Mouse (Mus musculus): ENCODE results near the gene Hdac7. TPM values are rescaled to one million over a fixed set of nuclear protein-coding genes. Genes with fewer than 3 reads are reported as not detected.

Gene Hdac7
- polyA plus RNA-seq, 1 experiment from 2014 or later, result 29.8 TPM

DNA sequence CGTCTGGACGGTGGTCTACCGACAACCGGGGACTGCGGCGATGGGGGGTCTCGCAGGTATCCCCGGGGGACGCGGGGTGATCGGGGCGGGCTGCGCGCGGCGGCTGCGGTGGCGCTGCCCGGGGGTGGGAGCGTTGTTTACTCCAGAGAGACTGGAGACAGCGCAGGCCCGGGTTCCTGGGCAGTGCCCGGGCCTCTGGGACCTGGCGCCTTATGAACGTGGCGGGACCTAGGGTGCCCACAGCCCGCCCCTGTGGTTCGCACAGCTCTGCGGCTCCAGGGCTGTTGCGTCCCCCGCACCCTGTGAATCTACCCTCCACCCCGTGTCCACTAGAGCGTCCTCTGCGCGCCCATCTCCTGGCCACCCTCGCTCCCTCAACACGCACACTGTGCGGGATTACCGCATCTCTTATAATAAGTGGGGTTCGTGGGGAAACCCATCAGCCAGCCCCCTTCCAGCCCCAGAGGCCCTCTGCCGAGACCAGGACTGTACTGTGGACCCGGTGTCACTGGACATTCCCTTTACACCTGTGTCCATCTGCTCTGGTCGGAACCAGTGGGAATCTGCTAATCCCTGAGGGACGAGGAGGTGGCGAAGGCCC, 59.6 kb downstream of the Hdac7 start:
- peak overlapping the region; percentile 77 for H3K4me2 ChIP-seq (ENCODE audit: low read length)
- H3K9ac ChIP-seq (replicated peaks; ENCODE audit: low read length), result peak overlapping the region; percentile 87
- ATAC-seq (ENCODE audit: low FRiP score, low TSS enrichment) (peak; percentile 66), DNase-seq (peak; percentile 66)
- H3K27ac ChIP-seq (replicated peaks; ENCODE audit: low read depth, low read length), result peak overlapping the region; percentile 68
- H3K4me3 ChIP-seq (replicated peaks; ENCODE audit: low read depth, low read length), result peak overlapping the region; percentile 74
- no peaks in the 10 kb centered on the region for H3K27me3 ChIP-seq (ENCODE audit: control insufficient read depth, insufficient read depth, low read length)
- H3K4me1 ChIP-seq (ENCODE audit: control insufficient read depth, insufficient read depth, low read length), result peaks cover 11% of the 10 kb centered on the region
- WGBS, result 3% methylated on average over 43 of the region's 45 CpGs
- no peaks in the 10 kb centered on the region for H3K9me3 ChIP-seq (ENCODE audit: control insufficient read depth, low read length)
- no peaks in the 10 kb centered on the region for H3K36me3 ChIP-seq (ENCODE audit: control insufficient read depth, insufficient read depth, low read length)

DNA sequence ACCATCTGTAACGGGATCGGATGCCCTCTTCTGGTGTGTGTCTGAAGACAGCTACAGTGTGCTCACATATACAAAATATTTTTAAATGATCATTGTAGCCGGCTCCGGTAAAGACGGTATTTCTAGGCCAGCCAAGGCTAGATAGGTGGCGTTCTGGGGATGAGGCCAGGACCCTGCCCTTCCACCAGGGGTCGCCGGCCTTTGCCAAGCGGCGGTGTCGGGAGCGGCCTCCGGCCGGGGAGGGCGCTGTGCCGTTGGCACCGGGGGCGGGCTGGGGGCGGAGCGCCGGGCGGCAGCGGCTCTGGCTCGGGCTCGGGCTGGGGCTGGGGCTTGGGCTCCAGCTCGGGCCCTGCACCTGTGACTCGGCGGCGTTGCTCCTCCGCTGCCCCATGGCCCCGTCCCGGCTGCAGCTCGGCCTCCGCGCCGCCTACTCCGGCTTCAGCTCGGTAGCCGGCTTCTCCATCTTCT, 60.2 kb downstream of the Hdac7 start:
- no peaks in the 10 kb centered on the region for H3K27me3 ChIP-seq (ENCODE audit: control insufficient read depth, insufficient read depth, low read length)
- peak overlapping the region; percentile 74 for H3K4me3 ChIP-seq (replicated peaks; ENCODE audit: low read depth, low read length)
- ATAC-seq (ENCODE audit: low FRiP score, low TSS enrichment) (peak; percentile 83), DNase-seq (peak; percentile 93)
- peak overlapping the region; percentile 77 for H3K4me2 ChIP-seq (ENCODE audit: low read length)
- H3K4me1 ChIP-seq (ENCODE audit: control insufficient read depth, insufficient read depth, low read length), result peaks cover 11% of the 10 kb centered on the region
- no peaks in the 10 kb centered on the region for H3K9me3 ChIP-seq (ENCODE audit: control insufficient read depth, low read length)
- 2% methylated on average over 39 of the region's 39 CpGs for WGBS
- peak overlapping the region; percentile 87 for H3K9ac ChIP-seq (replicated peaks; ENCODE audit: low read length)
- H3K36me3 ChIP-seq (ENCODE audit: control insufficient read depth, insufficient read depth, low read length), result no peaks in the 10 kb centered on the region
- H3K27ac ChIP-seq (replicated peaks; ENCODE audit: low read depth, low read length), result peak overlapping the region; percentile 68

DNA sequence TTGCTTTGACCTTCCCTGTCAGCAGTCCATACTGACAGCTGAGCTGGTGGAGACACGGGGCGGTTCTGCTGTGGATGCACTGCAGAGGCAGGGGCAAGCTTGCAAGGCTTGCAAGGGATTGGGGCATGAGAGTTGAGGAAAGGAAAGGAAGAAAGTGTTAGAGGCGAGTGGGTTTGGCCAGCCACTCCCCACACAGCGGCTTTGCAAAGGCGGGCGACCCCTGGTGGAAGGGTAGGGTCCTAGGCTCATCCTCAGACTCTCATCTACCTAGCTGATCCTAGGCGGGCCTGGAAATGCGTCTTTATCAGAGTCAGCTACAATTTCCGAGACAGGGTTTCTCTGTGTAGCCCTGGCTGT, 61.6 kb downstream of the Hdac7 start:
- no peaks in the 10 kb centered on the region for H3K27me3 ChIP-seq (ENCODE audit: control insufficient read depth, insufficient read depth, low read length)
- ATAC-seq (ENCODE audit: low FRiP score, low TSS enrichment), result no peak
- peaks cover 11% of the 10 kb centered on the region for H3K4me1 ChIP-seq (ENCODE audit: control insufficient read depth, insufficient read depth, low read length)
- H3K4me2 ChIP-seq (ENCODE audit: low read length), result no peak overlapping the region
- H3K36me3 ChIP-seq (ENCODE audit: control insufficient read depth, insufficient read depth, low read length), result no peaks in the 10 kb centered on the region
- no peak overlapping the region for H3K27ac ChIP-seq (replicated peaks; ENCODE audit: low read depth, low read length)
- no peak overlapping the region for H3K9ac ChIP-seq (replicated peaks; ENCODE audit: low read length)
- no peaks in the 10 kb centered on the region for H3K9me3 ChIP-seq (ENCODE audit: control insufficient read depth, low read length)
- DNase-seq, result peak; percentile 76
- 3% methylated on average over 9 of the region's 9 CpGs for WGBS
- H3K4me3 ChIP-seq (replicated peaks; ENCODE audit: low read depth, low read length), result no peak overlapping the region

DNA sequence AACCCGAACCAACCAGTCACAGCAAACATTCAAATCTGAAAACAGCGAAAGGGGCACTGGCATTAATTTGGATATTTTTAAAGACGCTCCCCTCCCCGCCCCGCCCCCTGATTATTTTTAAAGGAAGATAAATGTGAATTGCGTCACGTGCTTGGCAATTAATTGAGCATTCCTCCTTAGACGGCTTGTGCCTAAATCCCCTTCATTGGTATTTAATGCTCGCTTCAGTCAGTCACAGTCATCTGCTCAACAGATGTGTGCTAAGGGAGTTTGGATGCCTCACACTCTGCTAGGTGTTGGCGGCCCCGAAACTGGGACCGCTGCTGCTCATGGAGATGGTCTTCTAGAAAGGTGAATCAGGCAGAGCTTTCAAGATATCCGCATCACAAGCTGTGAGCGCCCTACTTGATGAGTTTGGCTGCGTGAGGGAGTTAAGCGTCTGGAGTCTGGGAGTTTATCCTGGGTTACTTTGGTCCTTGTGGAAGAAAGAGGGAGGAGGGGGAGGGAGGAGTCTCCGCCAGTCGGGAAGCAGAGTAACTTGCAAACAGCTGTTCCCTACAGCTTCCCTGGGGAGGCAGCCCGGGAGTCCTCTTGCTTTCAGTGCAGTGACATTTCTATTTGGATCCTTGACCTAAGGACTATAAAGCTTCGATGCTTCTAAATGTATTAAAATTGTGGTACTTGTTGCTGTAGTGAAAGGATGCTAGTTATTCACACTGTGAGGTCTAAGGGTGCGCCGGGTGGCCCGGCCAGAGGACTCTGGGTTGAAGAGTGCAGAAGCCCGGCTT, 62.1 kb downstream of the Hdac7 start:
- no peak overlapping the region for H3K4me3 ChIP-seq (replicated peaks; ENCODE audit: low read depth, low read length)
- no peaks in the 10 kb centered on the region for H3K9me3 ChIP-seq (ENCODE audit: control insufficient read depth, low read length)
- H3K4me1 ChIP-seq (ENCODE audit: control insufficient read depth, insufficient read depth, low read length), result peaks cover 11% of the 10 kb centered on the region
- ATAC-seq (ENCODE audit: low FRiP score, low TSS enrichment) (no peak), DNase-seq (peak; percentile 38)
- no peaks in the 10 kb centered on the region for H3K36me3 ChIP-seq (ENCODE audit: control insufficient read depth, insufficient read depth, low read length)
- no peak overlapping the region for H3K27ac ChIP-seq (replicated peaks; ENCODE audit: low read depth, low read length)
- H3K27me3 ChIP-seq (ENCODE audit: control insufficient read depth, insufficient read depth, low read length), result no peaks in the 10 kb centered on the region
- 9% methylated on average over 24 of the region's 24 CpGs for WGBS
- no peak overlapping the region for H3K9ac ChIP-seq (replicated peaks; ENCODE audit: low read length)
- H3K4me2 ChIP-seq (ENCODE audit: low read length), result no peak overlapping the region

DNA sequence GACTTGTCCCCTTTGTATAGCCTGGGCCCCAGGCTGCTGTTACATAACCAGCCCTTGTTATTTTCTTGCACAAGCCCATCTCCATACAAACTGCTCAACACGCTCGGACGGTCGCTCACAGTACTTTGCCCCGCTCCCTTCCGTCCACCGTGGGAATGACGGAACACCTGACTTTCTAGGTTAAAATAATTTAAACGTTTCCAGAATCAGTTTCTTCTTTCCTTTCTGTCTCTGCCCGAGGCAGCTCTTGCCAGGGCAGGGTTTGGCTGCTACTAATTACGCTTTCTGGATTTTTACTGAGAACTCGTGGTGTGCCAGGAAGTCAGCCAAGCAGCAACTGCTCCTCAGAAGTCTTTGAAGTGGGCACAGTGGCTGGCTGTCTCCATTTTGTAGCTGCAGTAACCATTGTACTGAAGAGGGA, 63.7 kb downstream of the Hdac7 start:
- Histone ChIP-seq H3K27ac (replicated peaks; ENCODE audit: low read depth, low read length) (no peak overlapping the region), H3K27me3 (ENCODE audit: control insufficient read depth, insufficient read depth, low read length) (no peaks in the 10 kb centered on the region), H3K9me3 (ENCODE audit: control insufficient read depth, low read length) (no peaks in the 10 kb centered on the region), H3K4me1 (ENCODE audit: control insufficient read depth, insufficient read depth, low read length) (peaks cover 11% of the 10 kb centered on the region), H3K4me3 (replicated peaks; ENCODE audit: low read depth, low read length) (no peak overlapping the region), H3K4me2 (ENCODE audit: low read length) (no peak overlapping the region), H3K9ac (replicated peaks; ENCODE audit: low read length) (no peak overlapping the region), H3K36me3 (ENCODE audit: control insufficient read depth, insufficient read depth, low read length) (no peaks in the 10 kb centered on the region)
- DNase-seq (no peak), ATAC-seq (ENCODE audit: low FRiP score, low TSS enrichment) (no peak)
- WGBS, result 64% methylated on average over 12 of the region's 12 CpGs

DNA sequence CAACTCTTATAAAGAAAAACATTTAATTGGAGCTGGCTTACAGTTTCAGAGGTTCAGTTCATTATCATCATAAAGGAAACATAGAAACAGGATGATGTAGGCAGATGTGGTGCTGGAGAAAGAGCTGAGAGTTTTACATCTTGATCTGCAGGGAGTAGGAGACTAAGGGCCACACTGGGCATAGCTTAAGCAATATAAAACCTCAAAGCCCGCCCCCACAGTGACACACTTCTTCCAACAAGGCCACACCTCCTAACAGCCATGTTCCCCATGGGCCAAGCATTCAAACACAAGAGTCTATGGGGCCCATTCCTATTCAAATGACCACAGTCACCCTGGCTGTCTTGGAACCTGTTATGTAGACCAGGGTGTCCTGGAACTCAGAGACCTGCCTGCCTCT, 64.7 kb downstream of the Hdac7 start:
- Histone ChIP-seq H3K9ac (replicated peaks; ENCODE audit: low read length) (no peak overlapping the region), H3K4me1 (ENCODE audit: control insufficient read depth, insufficient read depth, low read length) (0 out of 2 replicates have a peak, but pooled peaks cover 5% of the 10 kb centered on the region), H3K36me3 (ENCODE audit: control insufficient read depth, insufficient read depth, low read length) (no peaks in the 10 kb centered on the region), H3K27me3 (ENCODE audit: control insufficient read depth, insufficient read depth, low read length) (0 out of 2 replicates have a peak, but pooled peaks cover 3% of the 10 kb centered on the region), H3K4me2 (ENCODE audit: low read length) (no peak overlapping the region), H3K9me3 (ENCODE audit: control insufficient read depth, low read length) (no peaks in the 10 kb centered on the region), H3K27ac (replicated peaks; ENCODE audit: low read depth, low read length) (no peak overlapping the region), H3K4me3 (replicated peaks; ENCODE audit: low read depth, low read length) (no peak overlapping the region)
- ATAC-seq (ENCODE audit: low FRiP score, low TSS enrichment), result no peak
- DNase-seq, result no peak
- WGBS, result 70% methylated on average over 1 of the region's 1 CpGs

DNA sequence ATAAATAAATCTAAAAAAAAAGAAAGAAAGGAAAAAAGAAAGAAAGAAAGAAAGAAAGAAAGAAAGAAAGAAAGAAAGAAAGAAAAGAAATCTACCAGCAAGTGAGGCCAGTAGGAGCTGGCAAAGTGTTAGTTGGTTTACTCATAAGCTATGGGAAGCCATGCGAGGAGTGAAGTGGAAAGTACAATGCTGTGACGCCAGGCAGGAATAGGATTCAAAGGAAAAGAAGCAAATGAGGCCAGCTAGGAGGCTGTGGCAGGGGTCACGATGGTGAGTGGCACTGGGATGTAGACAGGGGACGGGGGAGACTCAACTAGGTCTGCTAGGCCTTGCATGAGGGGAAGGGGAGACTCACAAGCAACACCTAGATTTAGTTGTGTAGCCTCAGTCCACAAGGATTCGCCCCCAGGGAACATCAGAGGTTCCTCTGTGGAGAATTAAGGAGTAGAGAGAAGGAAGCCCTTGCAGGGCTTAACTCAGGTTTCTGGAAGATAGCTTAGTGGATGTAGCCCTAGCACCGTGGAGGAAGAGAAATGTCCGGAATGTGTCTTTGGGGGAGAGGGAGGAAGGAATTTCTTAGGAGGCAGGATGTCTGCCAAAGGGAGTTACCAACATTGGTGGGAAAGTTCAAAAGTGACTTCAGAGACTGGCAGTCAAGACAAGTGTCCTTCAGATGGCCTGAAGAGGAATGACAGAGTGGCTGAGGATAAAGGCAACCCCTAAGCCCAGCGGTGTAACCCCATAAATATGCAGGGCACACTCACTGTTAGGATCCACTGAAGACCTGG, 65.8 kb downstream of the Hdac7 start, which contains the start of gene Slc48a1:
TSS of gene Slc48a1 (plus strand) at position 210 of the 788 bp plus-strand sequence.
- Histone ChIP-seq H3K4me1 (ENCODE audit: control insufficient read depth, insufficient read depth, low read length) (0 out of 2 replicates have a peak, but pooled peaks cover 5% of the 10 kb centered on the region), H3K9me3 (ENCODE audit: control insufficient read depth, low read length) (no peaks in the 10 kb centered on the region), H3K36me3 (ENCODE audit: control insufficient read depth, insufficient read depth, low read length) (no peaks in the 10 kb centered on the region), H3K27ac (replicated peaks; ENCODE audit: low read depth, low read length) (no peak within 1 kb of the TSS), H3K9ac (replicated peaks; ENCODE audit: low read length) (no peak within 1 kb of the TSS), H3K4me3 (replicated peaks; ENCODE audit: low read depth, low read length) (no peak within 1 kb of the TSS), H3K4me2 (ENCODE audit: low read length) (no peak within 1 kb of the TSS), H3K27me3 (ENCODE audit: control insufficient read depth, insufficient read depth, low read length) (0 out of 2 replicates have a peak, but pooled peaks cover 3% of the 10 kb centered on the region)
- 71% methylated on average over 8 of the region's 8 CpGs for WGBS
- ATAC-seq (ENCODE audit: low FRiP score, low TSS enrichment) (no peak), DNase-seq (no peak)

DNA sequence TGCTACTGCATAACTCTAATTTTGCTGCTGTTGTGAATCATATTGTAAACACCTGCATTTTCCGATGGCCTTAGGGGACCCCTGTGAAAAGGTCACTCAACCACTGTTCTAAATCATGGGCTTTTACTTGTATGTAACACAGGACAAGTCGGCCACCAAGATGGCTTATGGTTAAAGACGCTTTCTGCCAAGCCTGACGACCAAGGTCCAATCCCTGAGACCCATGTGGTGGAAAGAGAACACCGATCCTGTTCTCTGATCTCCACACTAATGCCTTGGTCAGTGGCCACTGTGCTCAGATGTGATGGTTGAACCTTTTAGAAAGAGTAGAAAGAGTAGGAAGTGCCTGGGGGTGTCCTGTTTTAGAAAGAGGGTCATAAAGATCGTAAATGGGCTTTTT, 67.4 kb downstream of the Hdac7 start:
- no peaks in the 10 kb centered on the region for H3K9me3 ChIP-seq (ENCODE audit: control insufficient read depth, low read length)
- 87% methylated on average over 6 of the region's 6 CpGs for WGBS

More for the DNA sequence above, 67.4 kb downstream of the Hdac7 start:
- H3K9ac ChIP-seq (replicated peaks; ENCODE audit: low read length), result no peak overlapping the region
- ATAC-seq (ENCODE audit: low FRiP score, low TSS enrichment) (no peak), DNase-seq (no peak)
- no peaks in the 10 kb centered on the region for H3K4me1 ChIP-seq (ENCODE audit: control insufficient read depth, insufficient read depth, low read length)
- H3K36me3 ChIP-seq (ENCODE audit: control insufficient read depth, insufficient read depth, low read length), result no peaks in the 10 kb centered on the region
- H3K27ac ChIP-seq (replicated peaks; ENCODE audit: low read depth, low read length), result no peak overlapping the region
- H3K4me2 ChIP-seq (ENCODE audit: low read length), result no peak overlapping the region
- no peak overlapping the region for H3K4me3 ChIP-seq (replicated peaks; ENCODE audit: low read depth, low read length)
- 0 out of 2 replicates have a peak, but pooled peaks cover 3% of the 10 kb centered on the region for H3K27me3 ChIP-seq (ENCODE audit: control insufficient read depth, insufficient read depth, low read length)

Measured in midbrain, embryonic 14.5 days (tissue).